Mouse (Mus musculus) liver, adult 2 months (tissue): ENCODE data around the gene Tbck.

Experiments
- CTCF ChIP-seq: fragments of 200-500 bp; IDR thresholded peaks from 2 replicates; pipeline ENCODE4 v1.5.1; 2011; ENCODE audit warnings: low read depth, low read length, control low read depth
- POLR2A ChIP-seq: fragments of 200-500 bp; IDR thresholded peaks from 2 replicates; pipeline ENCODE4 v1.6.1; 2011; ENCODE audit warnings: low read length, control low read depth; ENCODE audit not compliant: insufficient read depth; ENCODE audit errors: extremely low read depth

DNA sequence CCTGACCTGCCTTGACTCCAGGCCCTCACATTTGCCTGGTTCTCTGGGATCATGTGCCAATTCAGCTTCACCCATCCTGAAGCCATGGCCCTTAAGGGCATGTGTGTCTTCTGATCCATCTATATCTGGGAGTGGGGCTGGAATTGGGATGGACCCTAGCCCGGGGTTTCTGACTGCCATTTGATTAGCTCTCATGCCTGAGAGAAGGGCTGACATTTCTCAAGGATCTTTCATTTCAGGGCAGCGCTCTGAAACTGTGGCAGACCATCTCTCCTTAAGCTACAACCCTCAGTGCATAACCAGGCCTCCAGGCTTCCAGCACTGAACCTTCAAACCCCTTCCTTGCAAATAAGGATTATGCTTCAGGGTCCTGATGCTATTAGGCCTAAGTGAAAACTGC is 166.5 kb downstream of the Tbck start:
- TF ChIP-seq CTCF (no peak), POLR2A (no peak)
